Mouse (Mus musculus): ENCODE data around the gene Rexo2.
"Not testable (repeated sequence)": the region's sequence is repeated elsewhere in the genome, so short reads cannot be mapped to it uniquely, and the experiment has no call there.

Gene Rexo2

GRCm38 (mm10) chr9:48473131-48473530 lies 7.3 kb downstream of the Rexo2 start:
- DNase-seq (ENCODE audit: low spot score in 2 of 2): no peak

DNA sequence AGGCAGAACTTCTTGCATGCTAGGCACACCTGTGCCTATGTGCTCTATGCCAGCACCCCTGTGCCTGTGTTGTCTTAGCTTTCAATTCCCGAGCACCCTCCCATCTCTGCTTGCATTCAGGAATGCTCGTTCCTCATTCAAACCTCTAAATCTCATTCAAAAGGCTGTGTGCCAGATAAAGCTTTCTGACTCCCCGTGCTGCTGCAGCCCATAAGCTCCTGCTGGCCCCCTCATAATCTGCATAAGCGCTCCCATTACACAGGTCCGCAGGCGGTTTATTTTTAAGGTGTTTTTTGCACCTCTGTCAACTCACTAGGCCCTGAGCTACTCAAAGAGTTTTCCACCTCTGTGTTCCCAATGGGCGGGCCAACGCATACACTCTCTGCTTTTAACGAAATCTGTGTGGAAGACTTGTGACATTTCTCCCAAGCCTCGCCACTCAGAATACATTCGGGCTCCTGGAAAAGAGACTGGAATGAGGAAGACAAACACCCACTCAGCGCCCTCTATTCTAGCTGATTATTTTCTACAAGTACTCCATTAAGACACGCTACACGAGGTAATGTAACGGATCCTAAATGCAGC lies 7.9 kb downstream of the Rexo2 start:
- DNase-seq (ENCODE audit: low spot score in 2 of 2): peak in 1 of 2 experiments; percentile 48

GRCm38 (mm10) chr9:48467471-48467870 lies 13.0 kb downstream of the Rexo2 start:
- DNase-seq (ENCODE audit: low spot score in 2 of 2): not testable (repeated sequence)

GRCm38 (mm10) chr9:48466804-48467203 lies 13.6 kb downstream of the Rexo2 start:
- DNase-seq (ENCODE audit: low spot score in 2 of 2): no peak

- no peak for DNase-seq (ENCODE audit: low spot score in 2 of 2)
Observed at GRCm38 (mm10) chr9:48465671-48466070, 14.8 kb downstream of the Rexo2 start.

GRCm38 (mm10) chr9:48461545-48461944 lies 18.9 kb downstream of the Rexo2 start:
- DNase-seq (ENCODE audit: low spot score in 2 of 2): no peak

DNA sequence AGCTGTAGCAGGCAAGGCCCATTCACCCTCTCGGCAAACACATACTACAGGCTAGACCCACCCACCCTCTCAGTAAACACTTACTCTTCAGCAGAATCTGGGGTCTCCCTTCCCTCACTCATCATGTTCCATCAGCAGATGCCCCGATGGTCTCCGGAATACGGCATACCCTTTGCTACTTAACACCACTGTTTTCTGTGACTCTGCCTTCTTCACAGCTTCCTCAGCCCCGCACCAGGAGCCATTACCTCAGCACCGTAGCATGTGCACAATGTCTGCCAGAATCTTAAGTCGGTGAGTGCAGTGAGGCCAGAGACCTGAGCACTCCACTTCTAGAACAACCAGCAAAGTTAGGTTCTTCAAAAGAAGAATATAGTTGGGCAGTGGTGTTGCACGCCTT lies 19.7 kb downstream of the Rexo2 start:
- DNase-seq (ENCODE audit: low spot score in 2 of 2): no peak

- no peak for DNase-seq (ENCODE audit: low spot score in 2 of 2)
Observed at GRCm38 (mm10) chr9:48459391-48459790, 21.0 kb downstream of the Rexo2 start.

DNA sequence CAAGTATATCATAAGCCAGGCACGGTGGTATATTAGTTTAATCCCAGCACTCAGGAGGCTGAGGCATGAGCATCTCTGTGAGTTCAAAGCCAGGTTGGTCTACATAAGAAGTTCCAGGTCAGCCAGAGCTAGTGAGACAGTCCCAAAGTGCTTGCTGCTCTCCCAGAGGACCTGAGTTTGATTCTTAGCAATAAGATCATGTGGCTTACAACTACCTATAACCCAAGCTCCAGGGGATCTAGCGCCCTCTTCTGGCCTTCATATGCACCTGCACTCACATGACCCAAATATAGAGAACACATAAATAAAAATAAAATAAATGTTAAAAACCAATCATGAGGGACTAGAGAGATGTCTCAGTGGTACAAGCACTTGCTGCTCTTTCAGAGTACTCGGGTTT lies 21.5 kb downstream of the Rexo2 start:
- DNase-seq (ENCODE audit: low spot score in 2 of 2): no peak

GRCm38 (mm10) chr9:48455961-48456360 lies 24.5 kb downstream of the Rexo2 start:
- no peak for DNase-seq (ENCODE audit: low spot score in 2 of 2)

DNA sequence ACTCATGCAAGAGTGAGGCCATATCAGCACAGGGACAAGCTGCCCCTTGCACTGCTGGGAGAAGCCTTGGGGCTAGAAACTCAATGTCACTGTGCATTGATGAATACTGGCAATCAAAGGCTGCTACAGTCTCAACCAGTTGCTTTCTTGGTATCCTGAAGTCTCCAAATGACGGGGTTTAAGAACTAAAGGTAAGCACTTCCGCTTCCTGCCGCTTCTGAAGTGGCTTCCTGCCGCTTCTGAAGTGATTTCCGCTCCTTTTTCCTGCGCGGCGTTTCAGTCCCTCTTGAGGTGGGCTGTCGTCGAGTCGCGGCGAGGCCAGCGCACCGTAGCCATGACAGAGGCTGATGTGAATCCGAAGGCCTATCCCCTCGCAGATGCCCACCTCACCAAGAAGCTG lies 30.4 kb downstream of the Rexo2 start:
- no peak for DNase-seq (ENCODE audit: low spot score in 2 of 2)

DNA sequence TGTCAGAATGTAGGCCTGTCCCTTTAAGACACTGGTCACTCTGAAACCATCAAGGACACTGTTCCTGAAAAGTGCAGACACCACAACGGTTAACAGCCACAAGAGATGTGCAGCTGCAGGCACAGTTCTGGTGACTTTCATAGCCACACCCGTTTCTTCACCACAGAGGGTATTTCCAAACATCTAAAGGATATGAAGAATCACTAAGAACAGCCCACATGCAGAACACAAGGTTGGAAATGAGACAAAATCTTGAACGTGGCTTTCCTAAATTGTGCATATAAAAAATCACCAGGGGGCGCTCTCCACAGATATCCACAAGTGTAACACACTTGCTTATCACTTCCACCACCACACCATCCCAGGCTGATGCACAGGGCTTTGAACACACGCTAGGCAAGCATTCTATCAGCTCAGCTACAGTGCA lies 32.6 kb downstream of the Rexo2 start:
- DNase-seq (ENCODE audit: low spot score in 2 of 2): no peak

DNA sequence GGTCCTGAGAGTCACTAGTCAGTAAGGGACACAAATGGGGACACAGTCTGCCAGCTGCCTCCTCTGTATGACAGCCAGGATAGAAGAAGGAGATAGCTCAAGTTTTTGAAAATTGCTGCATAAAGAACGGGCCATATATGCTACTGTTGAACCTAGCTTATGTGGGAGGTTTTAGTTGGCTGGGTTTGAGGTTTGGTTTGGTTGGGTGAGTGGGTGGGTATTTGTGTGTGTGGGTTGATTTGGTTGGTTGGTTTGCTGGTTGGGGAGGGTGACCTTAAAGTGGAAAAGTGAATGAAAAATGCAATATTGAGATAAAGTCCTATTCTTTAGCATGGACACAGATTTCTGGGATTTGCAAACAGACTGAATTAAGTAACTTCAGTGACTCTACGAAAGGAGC lies 35.6 kb downstream of the Rexo2 start:
- DNase-seq (ENCODE audit: low spot score in 2 of 2): no peak

- DNase-seq (ENCODE audit: low spot score in 2 of 2): no peak
Observed at GRCm38 (mm10) chr9:48443873-48444272, 36.5 kb downstream of the Rexo2 start.

- DNase-seq (ENCODE audit: low spot score in 2 of 2): no peak
Observed at GRCm38 (mm10) chr9:48432449-48432848, 48.0 kb downstream of the Rexo2 start.

GRCm38 (mm10) chr9:48427176-48427575 lies 53.2 kb downstream of the Rexo2 start:
- DNase-seq (ENCODE audit: low spot score in 2 of 2): no peak

DNA sequence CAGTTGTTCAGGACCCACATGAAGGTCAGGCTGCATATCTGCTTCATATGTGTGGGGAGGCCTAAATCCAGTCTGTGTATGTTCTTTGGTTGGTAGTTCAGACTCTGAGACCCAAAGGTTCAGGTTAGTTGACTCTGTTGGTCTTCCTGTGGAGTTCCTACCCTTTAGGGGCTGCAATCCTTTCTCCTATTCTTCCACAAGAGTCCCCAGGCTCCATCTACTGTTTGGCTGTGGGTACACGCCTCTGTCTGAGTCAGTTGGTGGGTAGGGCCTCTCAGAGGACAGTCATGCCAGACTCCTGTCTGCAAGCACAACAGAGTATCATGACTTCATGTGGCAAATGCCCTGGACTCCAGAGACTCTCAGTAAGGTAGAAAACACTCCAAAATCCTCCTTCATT lies 57.2 kb downstream of the Rexo2 start:
- no peak for DNase-seq (ENCODE audit: low spot score in 2 of 2)

DNA sequence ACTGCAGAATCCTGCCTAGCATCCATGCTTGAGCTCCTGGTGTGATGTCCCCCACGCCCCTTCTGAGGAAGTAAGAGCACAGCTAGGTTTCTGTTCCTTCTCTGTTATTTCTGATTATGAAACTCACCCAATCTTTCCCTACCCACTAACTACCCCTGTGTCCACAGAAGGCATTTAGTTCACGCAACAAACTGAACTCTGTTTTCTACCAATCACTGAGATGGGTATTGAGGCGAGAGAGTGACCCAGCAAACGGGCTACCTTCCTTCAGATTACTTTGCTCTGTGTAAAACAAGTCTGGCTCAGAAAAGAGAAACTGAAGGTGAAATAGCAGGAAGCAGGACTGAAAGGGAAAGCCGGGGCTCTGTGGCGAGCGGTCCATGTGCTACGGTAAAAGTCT lies 58.0 kb downstream of the Rexo2 start:
- no peak for DNase-seq (ENCODE audit: low spot score in 2 of 2)

DNA sequence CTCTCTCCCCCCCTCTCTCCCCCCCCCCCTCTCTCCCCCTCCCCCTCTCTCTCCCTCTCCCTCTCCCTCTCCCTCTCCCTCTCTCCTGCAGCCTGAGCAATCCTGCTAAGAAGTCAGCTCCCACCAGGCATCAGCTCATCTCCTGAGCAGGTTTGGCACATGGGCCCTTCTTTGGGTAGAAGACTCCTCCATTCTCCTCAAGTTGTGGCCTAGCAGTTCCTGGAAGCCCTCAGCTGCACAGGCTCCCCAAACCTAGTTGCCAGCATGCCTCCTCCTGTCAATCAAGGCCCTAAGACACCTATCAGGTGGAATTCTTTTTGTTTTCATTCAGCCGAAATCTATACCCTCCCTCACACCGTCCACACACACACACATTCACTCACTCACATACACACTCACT lies 58.9 kb downstream of the Rexo2 start:
- no peak for DNase-seq (ENCODE audit: low spot score in 2 of 2)

- DNase-seq (ENCODE audit: low spot score in 2 of 2): no peak
Observed at GRCm38 (mm10) chr9:48421029-48421428, 59.4 kb downstream of the Rexo2 start.

- no peak for DNase-seq (ENCODE audit: low spot score in 2 of 2)
Observed at GRCm38 (mm10) chr9:48420437-48420836, 60.0 kb downstream of the Rexo2 start.

DNA sequence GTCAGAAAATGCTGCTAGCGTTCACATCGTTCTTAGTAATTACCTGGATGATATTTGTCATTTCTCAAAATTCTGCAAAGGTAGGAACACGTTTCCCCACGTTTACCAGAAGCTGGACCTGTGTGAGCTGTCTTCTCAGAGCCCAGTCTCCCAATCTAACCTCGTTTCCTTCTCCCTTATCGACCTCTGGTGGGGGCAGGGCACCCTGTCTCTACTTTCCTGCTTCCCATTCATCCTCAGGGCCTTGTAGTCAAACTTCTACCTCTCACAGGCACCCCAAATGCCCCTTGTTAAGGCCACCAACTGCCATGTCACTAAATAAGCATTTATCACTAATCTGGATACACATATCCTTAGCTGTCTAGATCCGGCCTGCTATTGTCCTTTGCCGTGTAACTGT lies 61.6 kb downstream of the Rexo2 start:
- no peak for DNase-seq (ENCODE audit: low spot score in 2 of 2)

All from right cerebral cortex, postnatal 36 days (tissue).